Comparison of ENCODE assay signal across 17 mouse cellular contexts in the genomic region with DNA sequence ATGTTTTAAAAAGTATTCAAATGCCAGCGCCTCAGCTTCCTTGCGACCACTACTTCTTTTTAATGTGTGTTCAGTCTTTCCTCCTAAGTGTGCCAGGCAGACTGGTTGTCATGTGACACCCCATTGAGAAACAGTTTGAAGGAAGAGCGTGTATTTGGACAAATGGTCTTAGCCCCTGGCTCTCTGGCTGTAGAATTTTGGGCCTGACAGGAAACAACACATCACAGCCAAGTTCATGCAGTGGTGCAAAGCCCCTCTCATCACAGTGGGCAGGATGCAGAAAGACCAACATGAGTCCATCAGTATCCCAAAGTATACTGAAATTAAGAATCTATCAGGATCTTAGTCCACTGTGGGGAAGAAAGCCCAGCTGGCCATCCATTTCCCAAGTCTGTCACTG.
"Had no signal": no experiment of that assay in that cellular context is flagged by ENCODE, and none has a peak within 500 bp of the region (broad histone marks: within the 10 kb centered on the region; RNA-seq: fewer than 3 reads in every experiment).

No protein-coding gene starts in this region.

- H3K4me2 ChIP-seq: liver, embryonic 11.5 days; liver, embryonic 13.5 days; liver, embryonic 15.5 days; midbrain, embryonic 11.5 days; midbrain, embryonic 13.5 days; midbrain, embryonic 15.5 days; neural tube, embryonic 12.5 days; stomach, embryonic 15.5 days had no signal

- H3K36me3 ChIP-seq: liver, embryonic 13.5 days; liver, embryonic 15.5 days; midbrain, embryonic 13.5 days; midbrain, embryonic 15.5 days; neural tube, embryonic 12.5 days; stomach, embryonic 15.5 days had no signal

- H3K4me1 ChIP-seq: liver, embryonic 13.5 days; liver, embryonic 15.5 days; megakaryocyte, embryonic 14.5 days; midbrain, embryonic 13.5 days; midbrain, embryonic 15.5 days; neural tube, embryonic 12.5 days; stomach, embryonic 15.5 days had no signal

- H3K4me3 ChIP-seq: liver, embryonic 13.5 days; liver, embryonic 15.5 days; megakaryocyte, embryonic 14.5 days; midbrain, embryonic 13.5 days; midbrain, embryonic 15.5 days; neural tube, embryonic 12.5 days; stomach, embryonic 15.5 days had no signal

- H3K27me3 ChIP-seq: liver, embryonic 13.5 days; liver, embryonic 15.5 days; megakaryocyte, embryonic 14.5 days; midbrain, embryonic 13.5 days; midbrain, embryonic 15.5 days; neural tube, embryonic 12.5 days; stomach, embryonic 15.5 days had no signal

- H3K9me3 ChIP-seq: liver, embryonic 15.5 days; midbrain, embryonic 13.5 days; midbrain, embryonic 15.5 days; neural tube, embryonic 12.5 days; stomach, embryonic 15.5 days had no signal

- ATAC-seq: liver, postnatal 0 days; midbrain, embryonic 13.5 days; midbrain, embryonic 15.5 days had no signal

- DNase-seq: liver; liver, embryonic 13.5 days; liver, postnatal 0 days; right cerebral cortex, postnatal 14 days; thymus, adult 2 months; thymus, postnatal 25 days; thymus, postnatal 4 days had no signal

- H3K27ac ChIP-seq: liver, embryonic 13.5 days; liver, embryonic 15.5 days; macrophage; midbrain, embryonic 13.5 days; midbrain, embryonic 15.5 days; neural tube, embryonic 12.5 days; stomach, embryonic 15.5 days; stomach, postnatal 0 days had no signal

- H3K9ac ChIP-seq: liver, embryonic 13.5 days; liver, embryonic 15.5 days; liver, postnatal 0 days; midbrain, embryonic 13.5 days; midbrain, embryonic 15.5 days; neural tube, embryonic 12.5 days; stomach, embryonic 15.5 days had no signal
